Mouse (Mus musculus) ZHBTc4 (cell line): ENCODE measurements around the gene Pgc.

Source experiments
- DNase-seq: peaks from one replicate; pipeline ENCODE4 v3.0.0-alpha.2; 2011; ENCODE audit warnings: low read depth, low spot score

Gene Pgc

DNA sequence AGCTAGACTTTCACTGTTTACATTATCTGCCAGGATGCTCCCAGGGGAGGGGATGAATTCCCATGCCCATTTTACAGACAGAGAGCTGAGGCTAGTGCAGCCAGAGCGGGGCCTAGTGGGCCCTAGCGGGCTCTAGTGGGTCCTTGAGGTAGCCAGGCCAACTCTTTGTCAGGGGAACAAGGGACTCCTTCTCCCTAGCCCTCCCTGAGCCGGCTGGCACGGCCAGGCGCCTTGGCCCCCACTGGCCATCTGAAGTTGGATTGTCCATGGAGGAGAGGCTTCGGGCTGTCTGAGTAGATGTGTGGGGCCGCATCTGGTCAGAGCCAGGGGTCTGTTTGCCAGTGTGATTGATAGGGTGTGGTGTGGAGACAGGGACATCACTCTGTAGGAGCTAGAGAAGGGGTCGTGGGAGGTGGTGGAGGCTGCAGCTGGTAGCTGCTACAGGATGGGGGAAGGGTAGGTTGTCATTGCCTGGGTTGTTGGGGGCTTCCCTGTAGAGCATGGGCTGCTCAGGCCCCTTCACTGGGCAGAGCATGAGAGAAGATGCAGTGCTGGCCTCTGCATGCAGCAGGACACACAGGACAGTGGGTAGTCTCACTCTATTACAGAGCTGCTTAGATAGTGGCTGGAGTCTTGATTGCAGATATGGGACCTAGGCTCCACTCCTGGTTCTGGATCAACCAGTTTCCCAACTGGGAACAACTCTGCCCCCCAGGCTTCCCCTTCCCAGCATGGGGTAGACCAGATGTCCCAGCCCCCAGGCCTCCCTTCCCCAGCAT is 57.0 kb downstream of the Pgc start:
- DNase-seq = no peak
